19 mouse cellular contexts compared by ENCODE assay signal in genomic region chr9:56097584-56098298, GRCm38 (mm10). TPM values are rescaled to one million over a fixed set of nuclear protein-coding genes. Genes with fewer than 3 reads are reported as not detected.
DNase-seq lines count a peak whose midpoint lies in the region; ATAC-seq and TF ChIP-seq lines count a peak whose summit lies in the region.
"Had no signal": no experiment of that assay in that cellular context is flagged by ENCODE, and none has a peak within 500 bp of the region (broad histone marks: within the 10 kb centered on the region; RNA-seq: fewer than 3 reads in every experiment).

No protein-coding gene starts in this region.

- H3K4me3 ChIP-seq in liver, embryonic 15.5 days (replicated peaks), result no peak overlapping the region
- no peak overlapping the region for H3K4me3 ChIP-seq in liver, embryonic 11.5 days (ENCODE audit: low read depth, low read length)
- H3K4me3 ChIP-seq in bone marrow, adult 2 months (replicated peaks; ENCODE audit: control insufficient read depth, low read depth, low read length), result no peak overlapping the region
- H3K4me3 ChIP-seq in megakaryocyte, embryonic 14.5 days (replicated peaks), result peak overlapping the region; percentile 83
- no peak overlapping the region for H3K4me3 ChIP-seq in stomach, embryonic 16.5 days (replicated peaks; ENCODE audit: low read length)
- H3K4me3 ChIP-seq in midbrain, postnatal 0 days (ENCODE audit: low read depth, low read length), result no peak overlapping the region
- H3K4me3 ChIP-seq: embryonic facial prominence, embryonic 15.5 days; heart, embryonic 15.5 days; hindbrain, embryonic 13.5 days; limb, embryonic 12.5 days; neural tube, embryonic 15.5 days had no signal

- no peak overlapping the region for H3K9ac ChIP-seq in liver, embryonic 15.5 days
- H3K9ac ChIP-seq in liver, embryonic 11.5 days (ENCODE audit: low read depth, low read length), result no peak overlapping the region
- no peak overlapping the region for H3K9ac ChIP-seq in stomach, embryonic 16.5 days (ENCODE audit: low read length)
- no peak overlapping the region for H3K9ac ChIP-seq in midbrain, postnatal 0 days (replicated peaks; ENCODE audit: low read length, poor library complexity, severe bottlenecking)
- H3K9ac ChIP-seq: embryonic facial prominence, embryonic 15.5 days; forebrain, postnatal 0 days; heart, embryonic 15.5 days; hindbrain, embryonic 13.5 days; limb, embryonic 12.5 days; neural tube, embryonic 15.5 days had no signal

- no peaks in the 10 kb centered on the region for H3K36me3 ChIP-seq in liver, embryonic 15.5 days (replicated peaks)
- H3K36me3 ChIP-seq in liver, embryonic 11.5 days (ENCODE audit: control insufficient read depth, insufficient read depth, low read length), result no peaks in the 10 kb centered on the region
- H3K36me3 ChIP-seq in megakaryocyte, embryonic 14.5 days (replicated peaks; ENCODE audit: low read length), result peaks cover 25% of the 10 kb centered on the region
- H3K36me3 ChIP-seq in stomach, embryonic 16.5 days (ENCODE audit: control insufficient read depth, insufficient read depth, low read length), result no peaks in the 10 kb centered on the region
- H3K36me3 ChIP-seq in midbrain, postnatal 0 days (ENCODE audit: insufficient read depth, low read length), result no peaks in the 10 kb centered on the region
- H3K36me3 ChIP-seq: embryonic facial prominence, embryonic 15.5 days; heart, embryonic 15.5 days; hindbrain, embryonic 13.5 days; limb, embryonic 12.5 days; neural tube, embryonic 15.5 days had no signal

- no peak for DNase-seq in liver, embryonic 11.5 days (ENCODE audit: low spot score)
- DNase-seq in frontal cortex, adult 2 months (ENCODE audit: extremely low spot score in 1 of 2, low spot score in 1 of 2), result no peak
- no peak for DNase-seq in kidney, postnatal 14 days
- DNase-seq in midbrain, postnatal 0 days (ENCODE audit: low spot score), result no peak
- DNase-seq: cerebellum, postnatal 14 days; forebrain, postnatal 0 days; gastrocnemius, postnatal 36 days; lung, postnatal 10 days; midbrain, embryonic 14.5 days had no signal

- H3K27me3 ChIP-seq in liver, embryonic 15.5 days, result no peaks in the 10 kb centered on the region
- no peaks in the 10 kb centered on the region for H3K27me3 ChIP-seq in liver, embryonic 11.5 days (replicated peaks; ENCODE audit: control insufficient read depth, insufficient read depth, low read length)
- H3K27me3 ChIP-seq in megakaryocyte, embryonic 14.5 days (replicated peaks), result no peaks in the 10 kb centered on the region
- H3K27me3 ChIP-seq in stomach, embryonic 16.5 days (ENCODE audit: control insufficient read depth, insufficient read depth, low read length), result no peaks in the 10 kb centered on the region
- no peaks in the 10 kb centered on the region for H3K27me3 ChIP-seq in midbrain, postnatal 0 days (ENCODE audit: insufficient read depth, low read length)
- H3K27me3 ChIP-seq: embryonic facial prominence, embryonic 15.5 days; heart, embryonic 15.5 days; hindbrain, embryonic 13.5 days; limb, embryonic 12.5 days; neural tube, embryonic 15.5 days; Patski had no signal

- 30% methylated on average over 4 of the region's 4 CpGs for WGBS in liver, embryonic 15.5 days (ENCODE audit: insufficient replicate concordance)
- 51% methylated on average over 4 of the region's 4 CpGs for WGBS in liver, embryonic 11.5 days
- WGBS in bone marrow, adult 2 months, result 3% methylated on average over 4 of the region's 4 CpGs
- WGBS in stomach, embryonic 16.5 days, result 63% methylated on average over 4 of the region's 4 CpGs
- 91% methylated on average over 4 of the region's 4 CpGs for WGBS in midbrain, postnatal 0 days

- H3K4me2 ChIP-seq in liver, embryonic 15.5 days, result no peak overlapping the region
- H3K4me2 ChIP-seq in liver, embryonic 11.5 days, result no peak overlapping the region
- H3K4me2 ChIP-seq in stomach, embryonic 16.5 days (ENCODE audit: low read depth, low read length), result no peak overlapping the region
- no peak overlapping the region for H3K4me2 ChIP-seq in midbrain, postnatal 0 days (ENCODE audit: low read depth, low read length, poor library complexity, severe bottlenecking)
- H3K4me2 ChIP-seq: embryonic facial prominence, embryonic 15.5 days; heart, embryonic 15.5 days; hindbrain, embryonic 13.5 days; limb, embryonic 12.5 days; neural tube, embryonic 15.5 days had no signal

- 0 out of 2 replicates have a peak overlapping the region, but pooled peaks have one; percentile 33 for H3K27ac ChIP-seq in liver, embryonic 15.5 days (replicated peaks)
- no peak overlapping the region for H3K27ac ChIP-seq in liver, embryonic 11.5 days (ENCODE audit: low read depth, low read length)
- peak overlapping the region; percentile 71 for H3K27ac ChIP-seq in bone marrow, adult 2 months (ENCODE audit: control insufficient read depth, insufficient read depth, low read depth, low read length, poor library complexity)
- H3K27ac ChIP-seq in stomach, embryonic 16.5 days (ENCODE audit: low read length), result peak overlapping the region; percentile 67; the same call in 1 of the 2 replicates
- no peak overlapping the region for H3K27ac ChIP-seq in midbrain, postnatal 0 days (ENCODE audit: low read depth, low read length)
- H3K27ac ChIP-seq: embryonic facial prominence, embryonic 15.5 days; heart, embryonic 15.5 days; hindbrain, embryonic 13.5 days; limb, embryonic 12.5 days; neural tube, embryonic 15.5 days had no signal

- no peaks in the 10 kb centered on the region for H3K9me3 ChIP-seq in liver, embryonic 15.5 days (replicated peaks)
- H3K9me3 ChIP-seq in liver, embryonic 11.5 days (ENCODE audit: control insufficient read depth, low read length), result no peaks in the 10 kb centered on the region
- H3K9me3 ChIP-seq in megakaryocyte, embryonic 14.5 days, result no peaks in the 10 kb centered on the region
- no peaks in the 10 kb centered on the region for H3K9me3 ChIP-seq in stomach, embryonic 16.5 days (replicated peaks; ENCODE audit: control insufficient read depth, low read length)
- no peaks in the 10 kb centered on the region for H3K9me3 ChIP-seq in midbrain, postnatal 0 days (ENCODE audit: low read length)
- H3K9me3 ChIP-seq: embryonic facial prominence, embryonic 15.5 days; heart, embryonic 15.5 days; hindbrain, embryonic 13.5 days; limb, embryonic 12.5 days; neural tube, embryonic 15.5 days had no signal

- no peak for TF ChIP-seq POLR2A in bone marrow, adult 2 months (IDR thresholded peaks at IDR 0.05; ENCODE audit: borderline replicate concordance, control insufficient read depth, low read depth, low read length)

- no peaks in the 10 kb centered on the region for H3K4me1 ChIP-seq in liver, embryonic 15.5 days (replicated peaks)
- H3K4me1 ChIP-seq in liver, embryonic 11.5 days (replicated peaks; ENCODE audit: control insufficient read depth, insufficient read depth, low read length), result no peaks in the 10 kb centered on the region
- H3K4me1 ChIP-seq in bone marrow, adult 2 months (ENCODE audit: control insufficient read depth, insufficient read depth, low read length), result peaks cover 17% of the 10 kb centered on the region
- H3K4me1 ChIP-seq in megakaryocyte, embryonic 14.5 days, result peaks cover 95% of the 10 kb centered on the region
- 0 out of 2 replicates have a peak, but pooled peaks cover 3% of the 10 kb centered on the region for H3K4me1 ChIP-seq in stomach, embryonic 16.5 days (ENCODE audit: control insufficient read depth, insufficient read depth, low read length)
- H3K4me1 ChIP-seq in midbrain, postnatal 0 days (ENCODE audit: insufficient read depth, low read length), result no peaks in the 10 kb centered on the region
- H3K4me1 ChIP-seq: heart, embryonic 15.5 days; hindbrain, embryonic 13.5 days; limb, embryonic 12.5 days had no signal

- TF ChIP-seq CTCF in bone marrow, adult 2 months (IDR thresholded peaks at IDR 0.05; ENCODE audit: control insufficient read depth, insufficient read depth, low read length), result no peak
- no peak for TF ChIP-seq CTCF in midbrain, postnatal 0 days (IDR thresholded peaks at IDR 0.05)

- no peak for ATAC-seq in liver, embryonic 15.5 days (ENCODE audit: insufficient read depth)
- no peak for ATAC-seq in liver, embryonic 11.5 days (replicated peaks; ENCODE audit: low FRiP score)
- ATAC-seq in stomach, embryonic 16.5 days (ENCODE audit: insufficient read depth, low FRiP score), result peak; percentile 84; the same call in 1 of the 2 replicates
- no peak for ATAC-seq in midbrain, postnatal 0 days (ENCODE audit: low FRiP score)
- ATAC-seq: forebrain, postnatal 0 days; Patski had no signal

RNA-seq across cellular contexts. Expression of gene Pstpip1, which starts 8.0 kb away (rescaled TPM):
- polyA plus RNA-seq in liver, embryonic 15.5 days (2015; fragmentation: Nextera tagmentation; extraction: Ambion mirVana), result 5.8 and 6.5 TPM in 2 replicates
- 1.6 and 1.8 TPM in 2 replicates for polyA plus RNA-seq in liver, embryonic 11.5 days (2014; fragmentation: Nextera tagmentation; extraction: Ambion mirVana)
- polyA plus RNA-seq in bone marrow, adult 2 months (2011; ENCODE audit: insufficient read depth, insufficient read length, low replicate concordance, missing spikeins), result 63.2 and 115 TPM in 2 replicates
- 22.0 and 29.4 TPM in 2 replicates for polyA plus RNA-seq in megakaryocyte, embryonic 14.5 days (2012; ENCODE audit: insufficient read depth, low replicate concordance)
- polyA plus RNA-seq in stomach, embryonic 16.5 days (2015; fragmentation: Nextera tagmentation; extraction: Ambion mirVana), result 2.4 and 2.6 TPM in 2 replicates
- polyA plus RNA-seq in frontal cortex, adult 2 months (2012; rRNA removed), result 4.5 and 6.0 TPM in 2 replicates
- total RNA-seq in midbrain, postnatal 0 days (2014; rRNA removed), result 0.44 and 1.7 TPM in 2 replicates
- 0.70 and 0.75 TPM in 2 replicates for polyA plus RNA-seq in midbrain, postnatal 0 days (2015; fragmentation: Nextera tagmentation; extraction: Ambion mirVana)

RNA-seq across cellular contexts. Expression of gene Rcn2, which starts 56.1 kb away (rescaled TPM):
- polyA plus RNA-seq in liver, embryonic 15.5 days (2015; fragmentation: Nextera tagmentation; extraction: Ambion mirVana), result 26.2 and 27.1 TPM in 2 replicates
- 104 and 108 TPM in 2 replicates for polyA plus RNA-seq in liver, embryonic 11.5 days (2014; fragmentation: Nextera tagmentation; extraction: Ambion mirVana)
- 3.1 and 10.1 TPM in 2 replicates for polyA plus RNA-seq in bone marrow, adult 2 months (2011; ENCODE audit: insufficient read depth, insufficient read length, low replicate concordance, missing spikeins)
- 18.5 and 34.1 TPM in 2 replicates for polyA plus RNA-seq in megakaryocyte, embryonic 14.5 days (2012; ENCODE audit: insufficient read depth, low replicate concordance)
- 158 and 168 TPM in 2 replicates for polyA plus RNA-seq in stomach, embryonic 16.5 days (2015; fragmentation: Nextera tagmentation; extraction: Ambion mirVana)
- 192 and 209 TPM in 2 replicates for polyA plus RNA-seq in frontal cortex, adult 2 months (2012; rRNA removed)
- total RNA-seq in midbrain, postnatal 0 days (2014; rRNA removed), result 110 and 153 TPM in 2 replicates
- polyA plus RNA-seq in midbrain, postnatal 0 days (2015; fragmentation: Nextera tagmentation; extraction: Ambion mirVana), result 295 and 300 TPM in 2 replicates

Comparison
In these comparisons a context has a peak if more than half of its experiments do, and no peak if none do; other contexts are left out.
1. H3K27ac ChIP-seq: peak in liver, embryonic 15.5 days (single experiment), bone marrow, adult 2 months (single experiment) and stomach, embryonic 16.5 days (single experiment); none in liver, embryonic 11.5 days (single experiment) and midbrain, postnatal 0 days (single experiment).